Mouse (Mus musculus) B cell, adult 2 months (primary cell): ENCODE data around the gene Gm13697.
A peak's percentile ranks its signal among the peaks of the same experiment; 100 is the strongest.
"Not testable (repeated sequence)": the region's sequence is repeated elsewhere in the genome, so short reads cannot be mapped to it uniquely, and the experiment has no call there.

Source experiments
- DNase-seq, 2 experiments: peaks; one replicate each; pipeline ENCODE4 v3.0.0; 2022

Gene Gm13697

DNA sequence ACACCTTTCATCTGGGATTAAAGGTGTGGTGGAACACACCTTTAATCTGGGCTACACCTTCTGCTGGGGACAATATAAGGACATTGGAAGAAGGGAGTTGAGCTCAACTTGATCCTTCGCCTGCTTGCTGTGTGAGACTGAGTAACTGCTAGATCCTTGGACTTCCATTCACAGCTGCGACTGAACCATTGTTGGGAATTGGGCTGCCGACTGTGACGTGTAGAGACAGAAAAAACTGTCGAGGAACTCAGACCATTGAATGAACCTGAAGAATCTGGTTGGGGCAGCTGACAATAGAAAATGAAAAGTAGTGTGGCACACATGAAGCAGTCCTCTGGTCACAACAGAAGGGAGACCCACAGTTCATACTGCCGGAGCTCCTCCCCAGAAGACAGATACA, at the start of gene Gm13697:
Gene Gm13697, plus strand, starts transcription at position 301 of the 400 bp plus-strand sequence.
- not testable (repeated sequence) for DNase-seq

DNA sequence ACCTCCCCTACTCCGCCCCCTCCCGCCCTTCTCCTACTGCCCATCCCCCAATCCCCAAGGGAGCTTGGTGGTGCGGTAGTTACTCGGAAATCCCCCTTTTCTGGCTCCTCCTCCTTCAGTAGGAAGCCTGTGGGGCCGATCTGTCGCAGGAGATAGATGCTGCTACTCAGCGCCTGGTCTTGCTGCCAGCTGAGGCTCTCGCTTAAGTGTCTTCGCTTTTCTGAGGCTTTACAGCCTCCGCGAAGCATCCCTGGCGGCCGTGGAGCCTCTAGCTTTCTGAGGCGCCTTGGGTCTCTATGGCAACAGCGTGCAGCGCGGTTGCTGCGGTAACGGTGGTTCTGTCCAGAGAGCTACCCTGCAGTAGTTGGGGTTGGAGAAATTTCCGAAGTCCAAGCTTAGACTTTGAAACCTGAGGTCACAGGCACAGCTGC, 43.6 kb upstream of the Gm13697 start, which contains the start of gene Zswim2:
Gene Zswim2, minus strand, starts transcription at position 298 of the 431 bp plus-strand sequence.
- peak; percentile 67 to 69 for DNase-seq

DNA sequence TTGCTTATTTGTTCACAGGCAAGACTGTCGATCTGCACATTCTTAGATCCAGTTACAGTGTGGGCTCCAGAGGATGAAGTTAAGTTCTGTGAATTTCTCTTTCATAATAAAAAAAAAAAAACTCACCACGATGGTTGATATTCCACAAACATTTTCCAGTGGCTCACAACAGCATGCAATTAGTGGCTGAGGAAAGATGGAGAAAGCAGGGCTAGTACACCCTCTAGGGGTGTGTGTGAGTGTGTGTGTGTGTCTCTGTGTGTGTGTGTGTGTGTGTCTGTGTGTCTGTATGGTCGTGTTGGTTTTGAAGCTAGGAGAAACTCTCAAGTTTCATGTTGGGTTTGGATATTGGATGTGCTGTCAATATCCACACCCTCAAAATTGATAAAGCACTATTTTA, 43.2 kb upstream of the Gm13697 start:
- peak in 1 of 2 experiments; percentile 3 for DNase-seq

DNA sequence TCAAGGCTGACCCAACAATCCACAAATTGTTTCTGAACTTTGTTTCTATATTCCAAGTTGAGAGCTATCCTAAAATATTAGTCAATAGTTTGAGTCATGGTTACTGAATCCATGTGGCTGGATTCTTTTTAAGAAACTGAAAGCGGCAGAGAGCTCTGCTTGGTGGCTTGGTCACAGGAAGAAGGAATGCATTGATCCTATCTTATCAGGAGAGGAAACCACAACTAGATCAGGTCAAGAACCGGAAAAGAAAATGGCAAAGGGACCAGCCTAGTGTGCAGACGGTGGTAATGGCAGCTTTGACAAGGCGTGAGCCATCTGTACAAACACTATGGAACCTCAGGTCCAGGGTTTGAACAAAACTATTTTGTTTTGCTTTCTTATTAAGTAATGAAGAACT, 42.8 kb upstream of the Gm13697 start:
- DNase-seq: no peak

DNA sequence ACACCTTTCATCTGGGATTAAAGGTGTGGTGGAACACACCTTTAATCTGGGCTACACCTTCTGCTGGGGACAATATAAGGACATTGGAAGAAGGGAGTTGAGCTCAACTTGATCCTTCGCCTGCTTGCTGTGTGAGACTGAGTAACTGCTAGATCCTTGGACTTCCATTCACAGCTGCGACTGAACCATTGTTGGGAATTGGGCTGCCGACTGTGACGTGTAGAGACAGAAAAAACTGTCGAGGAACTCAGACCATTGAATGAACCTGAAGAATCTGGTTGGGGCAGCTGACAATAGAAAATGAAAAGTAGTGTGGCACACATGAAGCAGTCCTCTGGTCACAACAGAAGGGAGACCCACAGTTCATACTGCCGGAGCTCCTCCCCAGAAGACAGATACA, 29.1 kb upstream of the Gm13697 start, which contains the start of gene Gm13698:
Gene Gm13698, plus strand, starts transcription at position 301 of the 400 bp plus-strand sequence.
- DNase-seq: not testable (repeated sequence)

DNA sequence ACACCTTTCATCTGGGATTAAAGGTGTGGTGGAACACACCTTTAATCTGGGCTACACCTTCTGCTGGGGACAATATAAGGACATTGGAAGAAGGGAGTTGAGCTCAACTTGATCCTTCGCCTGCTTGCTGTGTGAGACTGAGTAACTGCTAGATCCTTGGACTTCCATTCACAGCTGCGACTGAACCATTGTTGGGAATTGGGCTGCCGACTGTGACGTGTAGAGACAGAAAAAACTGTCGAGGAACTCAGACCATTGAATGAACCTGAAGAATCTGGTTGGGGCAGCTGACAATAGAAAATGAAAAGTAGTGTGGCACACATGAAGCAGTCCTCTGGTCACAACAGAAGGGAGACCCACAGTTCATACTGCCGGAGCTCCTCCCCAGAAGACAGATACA, 23.3 kb upstream of the Gm13697 start, which contains the start of gene Gm13693:
Gene Gm13693, plus strand, starts transcription at position 301 of the 400 bp plus-strand sequence.
- not testable (repeated sequence) for DNase-seq

DNA sequence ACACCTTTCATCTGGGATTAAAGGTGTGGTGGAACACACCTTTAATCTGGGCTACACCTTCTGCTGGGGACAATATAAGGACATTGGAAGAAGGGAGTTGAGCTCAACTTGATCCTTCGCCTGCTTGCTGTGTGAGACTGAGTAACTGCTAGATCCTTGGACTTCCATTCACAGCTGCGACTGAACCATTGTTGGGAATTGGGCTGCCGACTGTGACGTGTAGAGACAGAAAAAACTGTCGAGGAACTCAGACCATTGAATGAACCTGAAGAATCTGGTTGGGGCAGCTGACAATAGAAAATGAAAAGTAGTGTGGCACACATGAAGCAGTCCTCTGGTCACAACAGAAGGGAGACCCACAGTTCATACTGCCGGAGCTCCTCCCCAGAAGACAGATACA, 17.5 kb upstream of the Gm13697 start, which contains the start of gene Gm13695:
Gene Gm13695, plus strand, starts transcription at position 301 of the 400 bp plus-strand sequence.
- not testable (repeated sequence) for DNase-seq

DNA sequence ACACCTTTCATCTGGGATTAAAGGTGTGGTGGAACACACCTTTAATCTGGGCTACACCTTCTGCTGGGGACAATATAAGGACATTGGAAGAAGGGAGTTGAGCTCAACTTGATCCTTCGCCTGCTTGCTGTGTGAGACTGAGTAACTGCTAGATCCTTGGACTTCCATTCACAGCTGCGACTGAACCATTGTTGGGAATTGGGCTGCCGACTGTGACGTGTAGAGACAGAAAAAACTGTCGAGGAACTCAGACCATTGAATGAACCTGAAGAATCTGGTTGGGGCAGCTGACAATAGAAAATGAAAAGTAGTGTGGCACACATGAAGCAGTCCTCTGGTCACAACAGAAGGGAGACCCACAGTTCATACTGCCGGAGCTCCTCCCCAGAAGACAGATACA, 11.7 kb upstream of the Gm13697 start, which contains the start of gene Gm13696:
Gene Gm13696, plus strand, starts transcription at position 301 of the 400 bp plus-strand sequence.
- DNase-seq: not testable (repeated sequence)

DNA sequence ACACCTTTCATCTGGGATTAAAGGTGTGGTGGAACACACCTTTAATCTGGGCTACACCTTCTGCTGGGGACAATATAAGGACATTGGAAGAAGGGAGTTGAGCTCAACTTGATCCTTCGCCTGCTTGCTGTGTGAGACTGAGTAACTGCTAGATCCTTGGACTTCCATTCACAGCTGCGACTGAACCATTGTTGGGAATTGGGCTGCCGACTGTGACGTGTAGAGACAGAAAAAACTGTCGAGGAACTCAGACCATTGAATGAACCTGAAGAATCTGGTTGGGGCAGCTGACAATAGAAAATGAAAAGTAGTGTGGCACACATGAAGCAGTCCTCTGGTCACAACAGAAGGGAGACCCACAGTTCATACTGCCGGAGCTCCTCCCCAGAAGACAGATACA, 5.9 kb upstream of the Gm13697 start, which contains the start of gene Gm13694:
Gene Gm13694, plus strand, starts transcription at position 301 of the 400 bp plus-strand sequence.
- not testable (repeated sequence) for DNase-seq

DNA sequence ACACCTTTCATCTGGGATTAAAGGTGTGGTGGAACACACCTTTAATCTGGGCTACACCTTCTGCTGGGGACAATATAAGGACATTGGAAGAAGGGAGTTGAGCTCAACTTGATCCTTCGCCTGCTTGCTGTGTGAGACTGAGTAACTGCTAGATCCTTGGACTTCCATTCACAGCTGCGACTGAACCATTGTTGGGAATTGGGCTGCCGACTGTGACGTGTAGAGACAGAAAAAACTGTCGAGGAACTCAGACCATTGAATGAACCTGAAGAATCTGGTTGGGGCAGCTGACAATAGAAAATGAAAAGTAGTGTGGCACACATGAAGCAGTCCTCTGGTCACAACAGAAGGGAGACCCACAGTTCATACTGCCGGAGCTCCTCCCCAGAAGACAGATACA, 5.7 kb downstream of the Gm13697 start, which contains the start of gene Gm13691:
Gene Gm13691, plus strand, starts transcription at position 301 of the 400 bp plus-strand sequence.
- DNase-seq: not testable (repeated sequence)

DNA sequence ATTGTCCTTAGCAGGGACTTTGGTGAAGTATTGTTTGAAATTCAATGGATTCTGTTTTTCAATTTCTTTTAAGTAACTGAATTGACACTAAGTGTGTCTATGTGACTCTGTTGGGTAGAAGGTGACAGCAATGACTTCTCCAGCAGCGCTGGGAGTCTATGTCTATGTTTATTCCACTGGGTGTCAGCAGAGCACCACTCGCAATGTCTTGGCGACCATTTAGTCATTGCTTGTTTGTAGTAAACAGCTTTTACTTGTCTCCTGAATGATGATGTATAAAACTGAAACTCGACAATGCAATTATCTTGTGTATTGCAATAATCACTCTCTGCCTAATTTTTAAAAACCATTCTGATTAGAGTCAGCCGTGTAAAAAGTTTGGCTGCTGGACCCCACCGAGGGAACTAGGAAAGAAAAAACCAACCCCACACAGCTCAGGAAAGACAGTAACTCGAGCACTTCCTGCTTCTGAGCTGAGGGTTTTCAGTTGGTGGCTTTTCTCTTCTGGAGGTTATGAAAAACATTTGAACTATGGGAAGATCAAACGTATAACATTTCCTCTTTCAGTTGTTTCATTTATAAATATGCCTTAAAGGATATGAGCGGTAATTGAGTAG, 9.2 kb downstream of the Gm13697 start:
- peak; percentile 40 to 44 for DNase-seq

DNA sequence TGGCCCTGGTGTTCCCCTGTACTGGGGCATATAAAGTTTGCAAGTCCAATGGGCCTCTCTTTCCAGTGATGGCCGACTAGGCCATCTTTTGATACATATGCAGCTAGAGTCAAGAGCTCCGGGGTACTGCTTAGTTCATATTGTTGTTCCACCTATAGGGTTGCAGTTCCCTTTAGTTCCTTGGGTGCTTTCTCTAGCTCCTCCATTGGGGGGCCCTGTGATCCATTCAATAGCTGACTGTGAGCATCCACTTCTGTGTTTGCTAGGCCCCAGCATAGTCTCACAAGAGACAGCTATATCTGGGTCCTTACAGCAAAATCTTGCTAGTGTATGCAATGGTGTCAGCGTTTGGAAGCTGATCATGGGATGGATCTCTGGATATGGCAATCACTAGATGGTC, 10.0 kb downstream of the Gm13697 start:
- peak; percentile 10 to 27 for DNase-seq

DNA sequence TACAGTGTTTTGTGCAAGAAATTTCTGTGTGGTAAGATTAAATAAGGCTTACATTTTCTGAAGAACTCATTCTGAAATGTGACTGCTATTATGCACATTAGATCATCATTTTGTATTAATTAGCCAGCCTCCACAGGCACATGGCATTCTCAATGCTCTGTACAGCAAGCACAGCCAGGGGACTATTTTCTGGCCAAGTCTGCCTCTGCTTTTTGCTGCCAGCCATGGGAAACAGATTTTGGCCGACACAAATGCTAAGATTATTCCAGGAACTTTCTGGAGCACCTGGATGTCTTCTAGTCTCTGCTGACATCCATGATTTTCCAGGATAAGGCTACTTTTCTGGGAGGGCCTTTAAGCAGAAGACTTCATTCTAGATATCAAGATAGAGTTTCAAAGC, 24.4 kb downstream of the Gm13697 start:
- DNase-seq: no peak

DNA sequence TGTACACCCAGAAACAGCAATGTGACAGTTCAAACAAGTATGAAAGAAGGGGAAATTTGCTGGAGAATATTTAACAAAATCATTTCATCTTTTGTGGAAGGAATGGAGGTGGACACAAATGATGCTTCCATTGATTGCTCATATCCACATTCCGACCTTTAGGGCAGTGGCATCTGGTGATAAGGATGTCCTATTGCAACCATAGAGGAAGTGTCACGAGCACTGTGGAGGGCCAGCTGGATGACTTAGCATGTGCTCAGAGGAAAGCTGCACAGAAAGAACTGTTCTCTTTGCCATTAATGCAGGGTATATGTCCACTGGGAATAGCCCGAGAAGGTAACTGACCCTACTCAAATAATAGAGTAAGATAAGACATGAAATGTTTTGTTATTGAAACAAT, 25.3 kb downstream of the Gm13697 start:
- no peak for DNase-seq

DNA sequence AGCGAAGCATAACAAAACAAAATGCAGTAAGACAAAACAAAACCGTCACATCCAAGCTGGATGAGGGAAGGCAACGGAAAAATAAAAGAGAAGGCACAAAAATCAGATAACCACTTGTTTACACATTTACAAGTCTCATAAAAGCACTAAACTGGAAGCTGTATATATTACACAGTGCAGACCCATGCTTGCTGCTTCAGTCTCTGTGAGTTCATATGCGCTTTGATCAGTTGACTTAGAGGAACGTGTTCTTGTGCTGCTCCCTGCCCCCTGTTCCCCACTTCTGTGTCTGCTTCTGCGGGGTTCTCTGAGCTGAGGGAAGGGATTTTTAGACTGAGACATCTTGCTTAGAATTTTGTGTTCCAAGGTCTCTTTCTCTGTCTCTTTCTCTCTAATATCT, 30.0 kb downstream of the Gm13697 start:
- no peak for DNase-seq

DNA sequence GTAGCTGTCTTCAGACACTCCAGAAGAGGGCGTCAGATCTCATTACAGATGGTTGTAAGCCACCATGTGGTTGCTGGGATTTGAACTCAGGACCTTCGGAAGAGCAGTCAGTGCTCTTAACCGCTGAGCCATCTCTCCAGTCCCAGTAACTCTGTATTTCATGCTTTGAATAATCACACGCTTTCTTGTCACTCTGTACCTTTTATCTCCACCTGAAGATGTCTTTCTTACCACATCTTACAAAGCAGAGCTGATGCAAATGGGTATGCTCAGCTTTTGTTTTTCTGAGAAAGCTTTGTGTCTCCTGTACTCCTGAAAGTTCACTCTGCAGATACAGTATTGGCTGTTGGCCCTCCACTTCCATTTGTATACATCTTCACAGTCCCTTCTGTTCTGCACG, 31.7 kb downstream of the Gm13697 start:
- DNase-seq: not testable (repeated sequence)

DNA sequence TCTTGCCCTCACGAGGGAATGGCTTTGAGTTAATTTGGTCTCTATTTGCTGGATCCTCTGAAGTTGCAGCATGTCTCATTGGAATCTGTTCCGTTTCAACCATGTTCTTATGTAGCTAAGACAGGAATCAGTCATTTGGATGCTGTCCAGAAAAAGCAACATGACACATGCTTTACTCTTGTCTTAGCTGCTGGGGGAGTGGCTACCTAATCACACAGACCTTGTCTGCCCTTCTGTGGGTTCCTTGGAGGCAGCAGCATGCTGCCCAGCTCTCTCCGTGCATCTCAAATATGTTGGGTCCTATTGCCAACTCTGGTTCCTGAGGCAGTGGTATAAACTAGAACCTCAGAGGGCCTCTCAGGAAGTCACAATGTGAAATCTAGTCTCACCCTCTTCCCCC, 33.8 kb downstream of the Gm13697 start:
- no peak for DNase-seq

DNA sequence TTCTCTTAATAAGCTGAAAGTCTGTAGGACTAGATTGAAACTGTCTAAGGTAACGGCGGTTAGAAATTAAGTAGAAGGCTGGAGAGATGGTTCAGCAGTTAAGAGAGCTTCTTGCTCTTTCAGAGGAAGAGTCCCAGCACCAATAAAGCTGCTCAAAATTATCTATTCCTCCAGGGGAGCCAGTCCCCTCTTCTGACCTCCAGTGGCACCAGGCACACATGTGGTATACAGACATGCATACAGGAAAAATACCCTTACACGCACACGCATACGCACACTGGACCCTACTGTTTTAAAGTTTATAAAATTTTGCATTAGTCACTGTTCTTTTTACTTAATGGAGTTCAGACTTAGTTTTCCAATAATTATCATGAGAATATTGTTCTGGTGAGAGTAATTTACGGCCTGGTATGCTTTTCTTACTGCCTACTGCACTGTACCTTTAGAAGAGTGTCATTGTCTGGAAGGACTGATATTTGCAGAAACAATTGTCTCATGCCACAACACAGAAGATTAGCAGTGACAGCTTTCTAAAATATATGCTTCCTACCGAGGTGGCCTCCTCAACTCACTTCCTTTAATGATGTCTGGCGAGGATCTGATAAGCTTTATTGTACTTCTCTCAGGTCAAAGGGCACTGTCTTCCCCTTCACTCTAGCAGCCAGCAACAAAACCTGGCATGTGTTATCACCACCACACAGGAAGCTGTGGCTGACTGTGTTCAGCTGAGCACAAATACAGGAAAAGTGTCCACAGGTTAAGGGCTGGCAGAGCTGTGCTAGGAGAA, 35.2 kb downstream of the Gm13697 start:
- no peak for DNase-seq

DNA sequence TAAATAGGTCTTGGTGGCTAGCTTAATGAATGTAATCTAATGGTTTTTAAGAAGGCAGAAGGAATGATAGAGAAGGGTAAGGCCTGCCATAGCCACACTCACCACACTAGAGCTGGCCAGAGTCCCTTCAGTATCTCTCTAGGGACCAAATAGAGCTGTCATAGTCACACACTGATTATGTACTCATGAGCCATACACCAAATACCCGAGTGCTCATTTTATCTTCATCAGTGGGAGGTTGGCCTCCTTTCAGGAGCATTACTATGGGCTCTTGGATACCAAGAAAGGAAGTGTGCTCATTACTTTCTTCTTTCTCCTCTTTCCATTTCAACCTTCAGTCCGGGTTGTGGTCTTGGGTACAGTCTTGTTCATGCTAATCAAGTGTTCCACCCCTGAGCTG, 37.4 kb downstream of the Gm13697 start:
- no peak for DNase-seq

DNA sequence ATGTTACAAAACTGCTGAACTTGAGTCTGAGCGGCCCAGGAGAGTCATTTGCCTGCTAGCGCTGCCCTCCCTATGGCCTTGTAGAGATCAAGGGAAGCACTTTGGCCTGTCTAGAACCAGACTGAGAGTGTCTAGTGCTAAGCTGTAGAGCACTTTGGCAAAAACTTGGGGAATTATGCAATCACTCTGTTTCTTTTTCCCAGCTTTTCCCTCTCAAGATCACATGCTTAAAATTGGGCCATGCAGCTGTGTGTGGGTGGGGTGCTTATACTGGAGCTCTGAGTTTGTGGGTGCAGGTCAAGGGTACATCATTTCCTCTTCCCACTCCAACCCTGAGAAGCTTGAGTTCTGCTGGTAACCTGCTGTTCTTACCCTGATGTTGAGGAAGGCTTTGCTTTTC, 38.4 kb downstream of the Gm13697 start:
- no peak for DNase-seq

DNA sequence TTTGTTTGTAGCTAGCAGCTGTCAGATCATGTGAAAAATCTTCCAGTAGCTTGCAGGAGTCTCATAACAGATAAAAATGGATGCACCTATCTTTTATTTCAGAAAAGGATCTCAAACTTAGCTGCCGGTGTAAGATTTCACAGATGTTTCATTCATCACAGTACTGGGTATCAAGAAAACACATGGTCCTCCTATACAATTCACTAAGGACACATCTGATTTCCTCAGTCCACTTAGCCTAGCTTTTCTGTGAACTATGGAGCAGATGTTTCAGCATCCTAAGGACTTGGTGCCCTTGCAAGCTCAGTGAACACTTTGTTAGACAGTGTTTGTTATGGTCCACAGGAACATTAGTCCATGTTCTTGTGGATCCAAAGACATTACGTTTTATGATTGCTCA, 38.8 kb downstream of the Gm13697 start:
- no peak for DNase-seq

DNA sequence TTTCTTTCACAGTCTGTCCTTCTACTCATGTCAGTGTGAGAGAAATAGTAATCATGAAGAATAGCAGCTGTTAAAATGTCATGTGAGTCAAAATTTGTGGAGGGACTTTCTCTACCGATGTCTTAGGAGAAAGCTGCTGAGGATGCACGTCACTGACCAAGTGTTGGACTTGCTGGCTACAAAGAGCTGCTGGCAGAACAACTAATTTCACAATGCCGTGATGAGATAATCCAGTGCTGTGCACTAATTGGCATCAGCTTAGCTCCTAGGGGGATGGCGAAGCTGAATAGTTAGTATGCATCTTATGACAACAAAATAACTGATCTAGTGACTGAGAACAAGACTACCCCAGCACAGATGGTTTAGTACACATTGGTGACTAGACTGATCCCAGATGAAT, 40.7 kb downstream of the Gm13697 start:
- no peak for DNase-seq

DNA sequence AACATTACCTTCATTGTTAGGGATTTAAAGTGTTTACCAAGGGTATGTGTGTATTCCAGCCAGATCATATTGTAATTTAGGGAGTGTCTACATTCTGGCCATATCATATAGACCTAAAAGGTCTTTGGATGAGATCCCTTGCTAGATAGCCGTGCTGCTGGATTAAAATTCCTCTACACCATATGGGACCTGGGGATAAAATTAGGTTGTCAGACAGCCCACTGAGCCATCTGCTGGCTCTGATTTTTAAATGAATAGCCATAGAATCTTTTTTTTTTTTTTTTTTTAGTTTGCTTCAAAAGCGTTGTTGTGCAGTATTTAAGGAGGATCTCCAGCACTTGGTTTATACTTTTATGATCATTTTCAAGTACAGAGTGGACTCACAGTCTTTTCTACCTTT, 48.0 kb downstream of the Gm13697 start:
- no peak for DNase-seq

DNA sequence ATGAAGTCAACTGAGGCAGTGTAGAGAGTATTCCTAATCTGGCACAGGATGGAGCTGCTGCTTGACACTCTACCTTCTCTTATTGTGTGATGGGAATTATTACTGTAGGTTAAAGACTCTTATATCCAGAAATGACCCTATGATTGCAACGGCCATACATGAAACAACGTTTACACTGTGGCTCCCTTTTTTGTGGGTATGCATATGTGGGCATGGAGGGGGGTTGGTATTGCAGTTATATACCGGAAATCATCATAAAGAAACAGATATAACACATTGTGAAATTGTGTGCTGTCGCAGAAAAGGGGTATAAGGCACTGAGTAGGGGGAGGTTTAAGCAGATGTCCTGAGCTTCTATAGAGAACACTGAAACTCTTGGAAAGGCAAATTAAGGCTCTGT, 51.5 kb downstream of the Gm13697 start:
- no peak for DNase-seq
